Mouse (Mus musculus) hindbrain, embryonic 14.5 days (tissue): ENCODE data around the gene Pla2g16. TPM values are rescaled to one million over a fixed set of nuclear protein-coding genes. Genes with fewer than 3 reads are reported as not detected.

Experiments used
- ATAC-seq: fragments of 200-750 bp; cut with Nextera tagmentation; 2 replicates; pipeline ENCODE4 v1.8.0; 2017; ENCODE audit warnings: moderate number of reproducible peaks, mild to moderate bottlenecking, moderate TSS enrichment, moderate library complexity; ENCODE audit not compliant: low FRiP score
- DNase-seq: peaks from one replicate; pipeline ENCODE4 v3.0.0-alpha.2; 2015; ENCODE audit warnings: low spot score
- H3K27ac ChIP-seq: fragments of 300-500 bp; sonication (generic); 2 replicates; pipeline ENCODE4 v1.5.1; 2014; ENCODE audit warnings: mild to moderate bottlenecking, moderate library complexity
- H3K27me3 ChIP-seq: fragments of 300-500 bp; sonication (generic); 2 replicates; pipeline ENCODE4 v1.6.1; 2014; ENCODE audit warnings: mild to moderate bottlenecking, low read length, mixed read lengths; ENCODE audit not compliant: control insufficient read depth, insufficient read depth
- H3K36me3 ChIP-seq: fragments of 300-500 bp; sonication (generic); replicated peaks from 2 replicates; pipeline ENCODE4 v1.6.1; 2014; ENCODE audit not compliant: control insufficient read depth, insufficient read depth
- H3K4me1 ChIP-seq: fragments of 300-500 bp; sonication (generic); replicated peaks from 2 replicates; pipeline ENCODE4 v1.6.1; 2014; ENCODE audit warnings: antibody characterized with exemption, low read length, mixed read lengths; ENCODE audit not compliant: control insufficient read depth, insufficient read depth
- H3K4me2 ChIP-seq: fragments of 300-500 bp; sonication (generic); replicated peaks from 2 replicates; pipeline ENCODE4 v1.6.1; 2014; ENCODE audit warnings: mild to moderate bottlenecking, moderate library complexity
- H3K4me3 ChIP-seq: fragments of 300-500 bp; sonication (generic); replicated peaks from 2 replicates; pipeline ENCODE4 v1.5.1; 2014; ENCODE audit warnings: mild to moderate bottlenecking, low read length
- H3K9ac ChIP-seq: fragments of 300-500 bp; sonication (generic); 2 replicates; pipeline ENCODE4 v1.6.1; 2014
- H3K9me3 ChIP-seq: fragments of 300-500 bp; sonication (generic); 2 replicates; pipeline ENCODE4 v1.6.1; 2016; ENCODE audit warnings: low read length; ENCODE audit not compliant: control insufficient read depth
- WGBS: fragments of 180-500 bp; shearing (Covaris S2); extraction: QIAGEN DNeasy Blood & Tissue Kit; methylation state at CpG from one replicate; pipeline ENCODE4 v1.1.7; 2014; 5-methylcytosine and 5-hydroxymethylcytosine counted together
- polyA plus RNA-seq: library from polyadenylated mRNA; unstranded; fragments of >200 nt; fragmentation: Nextera tagmentation; extraction: Ambion mirVana; gene quantifications from 2 replicates; pipeline ENCODE4 v1.2.1, GENCODE M21; 2014

Gene Pla2g16
- 5.3 and 5.6 TPM in 2 replicates for polyA plus RNA-seq

- H3K27me3 ChIP-seq: peaks cover 12% of the 10 kb centered on the region; the same call in 1 of the 2 replicates
- peaks cover 8% of the 10 kb centered on the region; the same call in 1 of the 2 replicates for H3K4me1 ChIP-seq
- ATAC-seq: peak; percentile 69; the same call in 1 of the 2 replicates
- no peaks in the 10 kb centered on the region for H3K36me3 ChIP-seq
- DNase-seq: peak; percentile 33
- H3K4me2 ChIP-seq: peak within 1 kb of the TSS; percentile 57
- no peaks in the 10 kb centered on the region for H3K9me3 ChIP-seq
- peak within 1 kb of the TSS; percentile 32 for H3K4me3 ChIP-seq
- WGBS: under 1% methylated on average over 27 of the region's 27 CpGs
- 0 out of 2 replicates have a peak within 1 kb of the TSS, but pooled peaks have one; percentile 50 for H3K9ac ChIP-seq
- H3K27ac ChIP-seq: no peak within 1 kb of the TSS
Measured at GRCm38 (mm10) chr19:7557328-7557822, at the start of gene Pla2g16. Pla2g16 (plus strand) TSS chr19:7557459.

GRCm38 (mm10) chr19:7508026-7508425, 49.2 kb upstream of the Pla2g16 start:
- no peak for DNase-seq
- H3K27ac ChIP-seq: no peak overlapping the region
- H3K4me2 ChIP-seq: no peak overlapping the region
- H3K4me3 ChIP-seq: no peak overlapping the region
- peaks cover 21% of the 10 kb centered on the region for H3K36me3 ChIP-seq
- no peaks in the 10 kb centered on the region for H3K27me3 ChIP-seq
- no peaks in the 10 kb centered on the region for H3K9me3 ChIP-seq
- H3K9ac ChIP-seq: no peak overlapping the region
- no peak for ATAC-seq
- H3K4me1 ChIP-seq: no peaks in the 10 kb centered on the region
- WGBS: 77% methylated on average over 4 of the region's 4 CpGs

GRCm38 (mm10) chr19:7516437-7516836, 40.8 kb upstream of the Pla2g16 start:
- no peak for ATAC-seq
- H3K9me3 ChIP-seq: no peaks in the 10 kb centered on the region
- H3K27me3 ChIP-seq: no peaks in the 10 kb centered on the region
- WGBS: 91% methylated on average over 1 of the region's 1 CpGs
- H3K27ac ChIP-seq: no peak overlapping the region
- peaks cover 25% of the 10 kb centered on the region for H3K36me3 ChIP-seq
- no peak for DNase-seq
- H3K4me1 ChIP-seq: no peaks in the 10 kb centered on the region
- no peak overlapping the region for H3K4me2 ChIP-seq
- no peak overlapping the region for H3K9ac ChIP-seq
- H3K4me3 ChIP-seq: no peak overlapping the region

DNA sequence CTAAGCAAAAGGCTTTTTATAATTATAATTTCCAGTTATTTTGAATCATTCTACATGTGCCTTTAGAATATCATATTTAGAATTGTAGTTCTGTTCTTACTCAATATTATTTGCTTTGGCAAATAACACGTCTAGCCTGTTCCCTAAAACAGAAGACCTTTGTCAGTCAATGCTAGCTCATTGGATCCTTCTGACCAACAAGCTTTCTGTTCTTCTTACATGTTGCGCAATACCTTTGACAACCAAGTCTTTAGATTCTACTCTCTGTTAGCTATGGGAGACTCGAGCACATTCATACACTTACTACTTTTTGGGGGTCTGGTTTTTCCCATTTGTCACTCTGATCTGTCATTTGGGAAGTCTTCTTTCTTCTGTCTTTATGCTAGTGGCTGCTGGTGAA, 35.6 kb upstream of the Pla2g16 start:
- no peak overlapping the region for H3K4me2 ChIP-seq
- ATAC-seq (no peak), DNase-seq (no peak)
- no peak overlapping the region for H3K4me3 ChIP-seq
- no peak overlapping the region for H3K9ac ChIP-seq
- no peaks in the 10 kb centered on the region for H3K4me1 ChIP-seq
- H3K27me3 ChIP-seq: no peaks in the 10 kb centered on the region
- H3K36me3 ChIP-seq: peaks cover 68% of the 10 kb centered on the region
- 93% methylated on average over 3 of the region's 3 CpGs for WGBS
- H3K27ac ChIP-seq: no peak overlapping the region
- H3K9me3 ChIP-seq: no peaks in the 10 kb centered on the region

GRCm38 (mm10) chr19:7522856-7523255, 34.4 kb upstream of the Pla2g16 start:
- Histone ChIP-seq H3K9me3 (no peaks in the 10 kb centered on the region), H3K27me3 (no peaks in the 10 kb centered on the region), H3K4me2 (no peak overlapping the region), H3K36me3 (peaks cover 70% of the 10 kb centered on the region), H3K4me1 (no peaks in the 10 kb centered on the region), H3K27ac (no peak overlapping the region), H3K4me3 (no peak overlapping the region), H3K9ac (no peak overlapping the region)
- ATAC-seq (no peak), DNase-seq (no peak)
- WGBS: 97% methylated on average over 2 of the region's 2 CpGs

- no peak for DNase-seq
- WGBS: 98% methylated on average over 1 of the region's 1 CpGs
- H3K4me2 ChIP-seq: no peak overlapping the region
- H3K4me3 ChIP-seq: no peak overlapping the region
- H3K4me1 ChIP-seq: no peaks in the 10 kb centered on the region
- H3K27ac ChIP-seq: no peak overlapping the region
- H3K9ac ChIP-seq: no peak overlapping the region
- H3K27me3 ChIP-seq: no peaks in the 10 kb centered on the region
- H3K9me3 ChIP-seq: no peaks in the 10 kb centered on the region
- no peak for ATAC-seq
- H3K36me3 ChIP-seq: peaks cover 69% of the 10 kb centered on the region
Measured at GRCm38 (mm10) chr19:7523292-7523691, 34.0 kb upstream of the Pla2g16 start.

DNA sequence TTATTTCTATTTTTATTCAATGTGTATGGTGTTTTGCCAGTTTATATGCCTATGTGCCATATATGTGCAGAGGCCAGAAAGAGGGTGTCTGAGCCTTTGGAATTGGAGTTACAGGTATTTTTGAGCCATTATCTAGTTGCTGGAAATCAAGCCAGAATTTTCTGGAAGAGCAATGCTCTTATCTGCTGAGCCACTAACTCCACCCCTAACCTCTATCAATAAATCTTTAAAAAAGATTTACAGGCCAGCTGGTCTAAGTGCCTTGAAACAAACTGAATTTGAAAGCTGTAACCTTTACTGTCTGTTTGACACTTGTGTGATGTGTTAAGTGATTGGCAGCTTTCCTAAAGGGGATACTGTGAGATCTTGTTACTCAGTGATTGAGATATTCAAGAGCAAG, 33.5 kb upstream of the Pla2g16 start:
- no peaks in the 10 kb centered on the region for H3K9me3 ChIP-seq
- H3K4me3 ChIP-seq: no peak overlapping the region
- DNase-seq (no peak), ATAC-seq (no peak)
- H3K4me1 ChIP-seq: no peaks in the 10 kb centered on the region
- H3K27ac ChIP-seq: no peak overlapping the region
- H3K9ac ChIP-seq: no peak overlapping the region
- H3K4me2 ChIP-seq: no peak overlapping the region
- peaks cover 64% of the 10 kb centered on the region for H3K36me3 ChIP-seq
- H3K27me3 ChIP-seq: no peaks in the 10 kb centered on the region

GRCm38 (mm10) chr19:7524879-7525278, 32.4 kb upstream of the Pla2g16 start:
- no peak for DNase-seq
- Histone ChIP-seq H3K4me1 (no peaks in the 10 kb centered on the region), H3K4me3 (no peak overlapping the region), H3K9me3 (no peaks in the 10 kb centered on the region), H3K36me3 (peaks cover 66% of the 10 kb centered on the region), H3K9ac (no peak overlapping the region), H3K27ac (no peak overlapping the region), H3K27me3 (no peaks in the 10 kb centered on the region), H3K4me2 (no peak overlapping the region)
- WGBS: 79% methylated on average over 3 of the region's 3 CpGs
- no peak for ATAC-seq

GRCm38 (mm10) chr19:7528639-7529428, 28.4 kb upstream of the Pla2g16 start:
- Histone ChIP-seq H3K9ac (no peak overlapping the region), H3K36me3 (peaks cover 72% of the 10 kb centered on the region), H3K9me3 (no peaks in the 10 kb centered on the region), H3K4me1 (no peaks in the 10 kb centered on the region), H3K4me2 (no peak overlapping the region), H3K27me3 (no peaks in the 10 kb centered on the region), H3K4me3 (no peak overlapping the region), H3K27ac (no peak overlapping the region)
- 55% methylated on average over 7 of the region's 7 CpGs for WGBS
- ATAC-seq (peak; percentile 70; the same call in 1 of the 2 replicates), DNase-seq (peak; percentile 84)
